Comparison of ENCODE assay signal across 12 mouse cellular contexts in the genomic region with DNA sequence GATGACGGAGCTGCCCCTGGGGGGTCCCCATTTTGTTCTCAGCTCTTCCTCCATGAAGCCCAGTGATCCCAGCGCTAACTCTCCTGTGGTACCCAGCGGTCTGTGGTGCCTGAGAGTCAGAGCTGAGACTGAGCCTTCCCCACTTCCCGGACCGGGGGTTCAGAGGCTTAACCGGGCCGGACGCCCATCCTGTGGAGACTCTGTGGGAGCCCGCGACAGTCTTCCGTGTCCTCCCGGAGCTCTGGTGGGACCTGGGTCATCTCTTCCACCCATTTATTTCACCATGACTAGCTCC. TPM values are rescaled to one million over a fixed set of nuclear protein-coding genes. Genes with fewer than 3 reads are reported as not detected.
DNase-seq lines count a peak whose midpoint lies in the region; ATAC-seq and TF ChIP-seq lines count a peak whose summit lies in the region.
"Had no signal": no experiment of that assay in that cellular context is flagged by ENCODE, and none has a peak within 500 bp of the region (broad histone marks: within the 10 kb centered on the region; RNA-seq: fewer than 3 reads in every experiment).

No protein-coding gene starts in this region.

- H3K27me3 ChIP-seq in hindbrain, embryonic 10.5 days (ENCODE audit: insufficient read depth, poor library complexity, severe bottlenecking), result peaks cover 4% of the 10 kb centered on the region; the same call in 1 of the 2 replicates
- no peaks in the 10 kb centered on the region for H3K27me3 ChIP-seq in hindbrain, embryonic 11.5 days (ENCODE audit: control insufficient read depth, insufficient read depth, low read length)
- H3K27me3 ChIP-seq in forebrain, embryonic 15.5 days, result no peaks in the 10 kb centered on the region
- peaks cover 16% of the 10 kb centered on the region for H3K27me3 ChIP-seq in limb, embryonic 13.5 days
- no peaks in the 10 kb centered on the region for H3K27me3 ChIP-seq in neural tube, embryonic 14.5 days (ENCODE audit: control insufficient read depth, insufficient read depth, low read length)
- H3K27me3 ChIP-seq in thymus, adult 2 months (ENCODE audit: control insufficient read depth, insufficient read depth, low read length), result no peaks in the 10 kb centered on the region

- ATAC-seq in hindbrain, embryonic 11.5 days (ENCODE audit: low FRiP score), result no peak
- ATAC-seq in forebrain, embryonic 15.5 days (replicated peaks), result no peak; the same call in 1 of the 2 replicates
- no peak for ATAC-seq in limb, embryonic 13.5 days (ENCODE audit: low FRiP score, low read depth)
- ATAC-seq in neural tube, embryonic 14.5 days (ENCODE audit: low read depth), result peak; percentile 49; the same call in 1 of the 2 replicates
- ATAC-seq: intestine, embryonic 16.5 days had no signal

- no peaks in the 10 kb centered on the region for H3K36me3 ChIP-seq in hindbrain, embryonic 10.5 days
- H3K36me3 ChIP-seq in hindbrain, embryonic 11.5 days (ENCODE audit: control insufficient read depth, insufficient read depth, low read length), result no peaks in the 10 kb centered on the region
- no peaks in the 10 kb centered on the region for H3K36me3 ChIP-seq in forebrain, embryonic 15.5 days
- no peaks in the 10 kb centered on the region for H3K36me3 ChIP-seq in limb, embryonic 13.5 days
- no peaks in the 10 kb centered on the region for H3K36me3 ChIP-seq in neural tube, embryonic 14.5 days (ENCODE audit: control insufficient read depth, insufficient read depth, low read length)
- no peaks in the 10 kb centered on the region for H3K36me3 ChIP-seq in thymus, adult 2 months (ENCODE audit: control insufficient read depth, insufficient read depth, low read length)
- H3K36me3 ChIP-seq: limb, embryonic 15.5 days had no signal

- intact Hi-C loops in left cerebral cortex, postnatal 10 days (cut with DNase I), result no loop called here

- H3K27ac ChIP-seq in hindbrain, embryonic 10.5 days, result peak overlapping the region; percentile 60
- no peak overlapping the region for H3K27ac ChIP-seq in hindbrain, embryonic 11.5 days (ENCODE audit: low read depth, low read length)
- H3K27ac ChIP-seq in forebrain, embryonic 15.5 days (replicated peaks), result no peak overlapping the region
- H3K27ac ChIP-seq in limb, embryonic 13.5 days, result no peak overlapping the region
- H3K27ac ChIP-seq in neural tube, embryonic 14.5 days (ENCODE audit: low read depth, low read length), result no peak overlapping the region
- no peak overlapping the region for H3K27ac ChIP-seq in thymus, adult 2 months (ENCODE audit: control insufficient read depth, insufficient read depth, low read length)
- H3K27ac ChIP-seq: limb, embryonic 15.5 days had no signal

- WGBS in hindbrain, embryonic 10.5 days, result 19% methylated on average over 12 of the region's 12 CpGs
- WGBS in hindbrain, embryonic 11.5 days, result 22% methylated on average over 12 of the region's 12 CpGs
- WGBS in forebrain, embryonic 15.5 days, result 14% methylated on average over 12 of the region's 12 CpGs
- 14% methylated on average over 12 of the region's 12 CpGs for WGBS in limb, embryonic 13.5 days
- 28% methylated on average over 12 of the region's 12 CpGs for WGBS in neural tube, embryonic 14.5 days
- WGBS in thymus, adult 2 months, result 40% methylated on average over 12 of the region's 12 CpGs

- no peak overlapping the region for H3K9ac ChIP-seq in hindbrain, embryonic 11.5 days (ENCODE audit: low read depth, low read length)
- no peak overlapping the region for H3K9ac ChIP-seq in forebrain, embryonic 15.5 days (replicated peaks)
- no peak overlapping the region for H3K9ac ChIP-seq in limb, embryonic 13.5 days
- H3K9ac ChIP-seq in neural tube, embryonic 14.5 days (replicated peaks; ENCODE audit: low read depth, low read length), result no peak overlapping the region
- H3K9ac ChIP-seq: limb, embryonic 15.5 days had no signal

- DNase-seq in hindbrain, embryonic 10.5 days (ENCODE audit: low spot score), result no peak
- no peak for DNase-seq in hindbrain, embryonic 11.5 days (ENCODE audit: low spot score)
- DNase-seq in left cerebral cortex, postnatal 10 days (ENCODE audit: extremely low spot score in 1 of 2, low spot score in 2 of 2), result no peak
- no peak for DNase-seq in cerebellum, postnatal 36 days
- no peak for DNase-seq in thymus, adult 2 months
- DNase-seq: lung, postnatal 14 days; thymus, adult 18-20 months had no signal

- H3K4me3 ChIP-seq in hindbrain, embryonic 10.5 days, result peak overlapping the region; percentile 26; the same call in 1 of the 2 replicates
- H3K4me3 ChIP-seq in hindbrain, embryonic 11.5 days (ENCODE audit: low read depth, low read length), result no peak overlapping the region
- H3K4me3 ChIP-seq in forebrain, embryonic 15.5 days, result peak overlapping the region; percentile 2; the same call in 1 of the 2 replicates
- no peak overlapping the region for H3K4me3 ChIP-seq in limb, embryonic 13.5 days
- H3K4me3 ChIP-seq in neural tube, embryonic 14.5 days (ENCODE audit: low read depth, low read length), result no peak overlapping the region
- no peak overlapping the region for H3K4me3 ChIP-seq in thymus, adult 2 months (ENCODE audit: control insufficient read depth, insufficient read depth, low read length)
- H3K4me3 ChIP-seq: limb, embryonic 15.5 days had no signal

- TF ChIP-seq POLR2A in thymus, adult 2 months (IDR thresholded peaks at IDR 0.05; ENCODE audit: control insufficient read depth, extremely low read depth, insufficient read depth, low read length, poor library complexity), result no peak

- no peak overlapping the region for H3K4me2 ChIP-seq in hindbrain, embryonic 11.5 days (replicated peaks; ENCODE audit: low read depth, low read length)
- H3K4me2 ChIP-seq in forebrain, embryonic 15.5 days (replicated peaks), result peak overlapping the region; percentile 33
- H3K4me2 ChIP-seq in limb, embryonic 13.5 days (replicated peaks), result peak overlapping the region; percentile 32
- no peak overlapping the region; the same call in 1 of the 2 replicates for H3K4me2 ChIP-seq in neural tube, embryonic 14.5 days (ENCODE audit: low read depth, low read length)
- H3K4me2 ChIP-seq: limb, embryonic 15.5 days had no signal

- no peak for TF ChIP-seq CTCF in thymus, adult 2 months (IDR thresholded peaks at IDR 0.05; ENCODE audit: borderline replicate concordance, control insufficient read depth, extremely low read depth, insufficient read depth, low read length, poor library complexity)

- peaks cover 12% of the 10 kb centered on the region for H3K4me1 ChIP-seq in hindbrain, embryonic 10.5 days (replicated peaks)
- no peaks in the 10 kb centered on the region for H3K4me1 ChIP-seq in hindbrain, embryonic 11.5 days (replicated peaks; ENCODE audit: control insufficient read depth, insufficient read depth, low read length)
- peaks cover 12% of the 10 kb centered on the region for H3K4me1 ChIP-seq in forebrain, embryonic 15.5 days
- no peaks in the 10 kb centered on the region for H3K4me1 ChIP-seq in limb, embryonic 13.5 days
- H3K4me1 ChIP-seq in neural tube, embryonic 14.5 days (ENCODE audit: control insufficient read depth, insufficient read depth, low read length), result no peaks in the 10 kb centered on the region
- peaks cover 6% of the 10 kb centered on the region; the same call in 1 of the 2 replicates for H3K4me1 ChIP-seq in thymus, adult 2 months (replicated peaks; ENCODE audit: control insufficient read depth, insufficient read depth, low read length)

- no peaks in the 10 kb centered on the region for H3K9me3 ChIP-seq in hindbrain, embryonic 10.5 days
- no peaks in the 10 kb centered on the region for H3K9me3 ChIP-seq in hindbrain, embryonic 11.5 days (ENCODE audit: control insufficient read depth, low read length)
- H3K9me3 ChIP-seq in forebrain, embryonic 15.5 days, result no peaks in the 10 kb centered on the region
- H3K9me3 ChIP-seq in limb, embryonic 13.5 days, result no peaks in the 10 kb centered on the region
- H3K9me3 ChIP-seq in neural tube, embryonic 14.5 days (ENCODE audit: control insufficient read depth, low read length), result no peaks in the 10 kb centered on the region
- H3K9me3 ChIP-seq: limb, embryonic 15.5 days had no signal

RNA-seq across cellular contexts. Expression of gene Pgrmc2, which starts 41.1 kb away (rescaled TPM):
- polyA plus RNA-seq in hindbrain, embryonic 10.5 days (2016; fragmentation: Nextera tagmentation; extraction: Ambion mirVana), result 29.8 and 32.5 TPM in 2 replicates
- 25.4 and 25.9 TPM in 2 replicates for polyA plus RNA-seq in hindbrain, embryonic 11.5 days (2014; fragmentation: Nextera tagmentation; extraction: Ambion mirVana)
- polyA plus RNA-seq in forebrain, embryonic 15.5 days (2015; fragmentation: Nextera tagmentation; extraction: Ambion mirVana), result 31.0 and 32.5 TPM in 2 replicates
- 39.1 and 40.1 TPM in 2 replicates for polyA plus RNA-seq in limb, embryonic 13.5 days (2015; fragmentation: Nextera tagmentation; extraction: Ambion mirVana)
- polyA plus RNA-seq in neural tube, embryonic 14.5 days (2014; fragmentation: Nextera tagmentation; extraction: Ambion mirVana), result 21.1 and 24.0 TPM in 2 replicates
- total RNA-seq in left cerebral cortex, postnatal 10 days (2021), result 10 to 100 TPM; 46.9 to 49.5 TPM
- 11.2 and 12.6 TPM in 2 replicates for polyA plus RNA-seq in thymus, adult 2 months (2012; rRNA removed)

Comparison
In these comparisons a context has a peak if more than half of its experiments do, and no peak if none do; other contexts are left out.
1. H3K4me3 ChIP-seq: peak in hindbrain, embryonic 10.5 days (single experiment) and forebrain, embryonic 15.5 days (single experiment); none in hindbrain, embryonic 11.5 days (single experiment), limb, embryonic 13.5 days (single experiment), neural tube, embryonic 14.5 days (single experiment) and thymus, adult 2 months (single experiment).
2. H3K4me2 ChIP-seq: peak in forebrain, embryonic 15.5 days (single experiment) and limb, embryonic 13.5 days (single experiment); none in hindbrain, embryonic 11.5 days (single experiment) and neural tube, embryonic 14.5 days (single experiment).